Mouse (Mus musculus): Measurements from ENCODE around the gene Zbed3.
"Not testable (repeated sequence)": the region's sequence is repeated elsewhere in the genome, so short reads cannot be mapped to it uniquely, and the experiment has no call there.

Gene Zbed3

DNA sequence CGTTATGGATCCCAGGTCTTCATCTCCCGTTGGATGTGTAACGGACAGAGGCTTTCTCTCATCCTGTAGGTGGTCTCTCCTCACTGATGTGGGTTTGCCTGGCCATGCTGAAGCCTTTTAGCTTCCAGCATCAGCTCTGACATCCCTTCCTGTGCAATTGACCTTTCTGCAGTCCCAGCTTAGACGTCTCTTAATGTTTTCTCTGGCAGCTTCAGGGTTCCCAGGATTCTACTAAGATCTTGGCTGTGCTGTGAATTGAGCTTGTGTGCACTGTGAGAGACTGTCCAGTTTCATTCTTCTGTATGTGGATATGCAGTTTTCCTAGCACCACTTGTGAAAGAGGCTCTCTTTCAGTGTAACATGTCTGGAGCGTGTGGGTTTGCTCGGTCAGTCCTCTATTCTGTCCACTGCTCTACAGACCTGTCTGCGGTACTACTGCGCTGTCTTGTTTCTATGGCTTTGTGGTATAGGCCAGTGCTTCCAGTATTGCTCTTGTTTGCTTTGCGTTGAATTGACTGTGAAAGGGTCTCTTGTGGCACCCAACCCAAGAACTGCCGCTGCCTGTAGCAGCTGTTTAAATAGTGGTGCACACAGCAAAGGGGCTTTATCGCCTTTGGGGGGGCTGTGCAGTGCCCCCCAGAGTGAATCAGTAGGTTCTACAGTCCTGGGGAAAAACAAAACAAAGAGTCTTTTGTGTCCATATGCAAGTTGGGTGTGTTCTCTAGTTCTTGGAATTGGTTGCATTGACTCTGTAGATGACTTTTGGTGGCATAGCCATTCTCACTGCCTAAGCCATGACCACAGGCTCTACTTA lies 8.9 kb downstream of the Zbed3 start:
- DNase-seq, result no peak

DNA sequence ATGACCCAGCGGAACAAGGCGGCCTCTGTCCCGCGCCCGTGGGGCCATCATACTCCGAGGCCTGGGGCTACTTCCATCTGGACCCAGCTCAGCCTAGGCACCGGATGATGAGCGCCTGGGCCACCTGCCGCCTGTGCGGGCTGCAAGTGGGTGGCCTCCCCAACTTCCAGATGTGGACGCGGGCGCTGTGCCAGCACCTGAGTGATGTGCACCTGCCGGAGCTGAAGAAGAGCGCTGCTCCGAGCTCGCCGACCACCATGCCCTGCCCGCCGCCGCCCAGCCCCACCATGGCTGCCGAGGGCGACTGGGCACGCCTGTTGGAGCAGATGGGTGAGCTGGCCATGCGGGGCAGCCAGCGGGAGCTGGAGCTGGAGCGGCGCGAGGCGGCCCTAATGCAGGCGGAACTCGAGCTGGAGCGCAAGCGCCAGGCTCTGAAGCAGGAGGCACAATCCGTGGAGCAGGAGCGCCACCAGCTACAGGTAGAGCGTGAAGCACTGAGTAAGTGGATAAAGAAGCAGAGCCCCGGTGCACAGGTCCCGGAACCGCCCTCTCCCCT lies 12.8 kb downstream of the Zbed3 start:
- DNase-seq, result no peak

DNA sequence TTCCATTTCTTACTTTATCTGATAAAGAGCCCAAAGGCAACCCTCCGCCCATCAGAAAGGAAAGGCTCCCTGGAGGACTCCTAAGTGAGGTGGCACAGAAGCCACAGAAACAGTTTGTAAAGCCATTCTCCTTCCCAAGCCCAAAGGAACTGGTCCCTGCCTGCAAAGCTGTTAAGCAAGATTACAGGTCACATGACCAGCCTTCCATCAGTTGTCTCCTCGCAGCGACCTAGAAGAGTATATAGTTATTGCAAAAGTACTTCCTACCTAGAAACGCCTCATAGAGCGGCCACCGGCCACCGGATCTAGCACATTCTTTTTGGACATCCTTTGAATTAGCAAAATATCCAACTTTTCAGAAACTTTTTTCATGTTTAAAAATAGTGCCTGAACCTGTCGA lies 20.1 kb downstream of the Zbed3 start:
- no peak for DNase-seq

DNA sequence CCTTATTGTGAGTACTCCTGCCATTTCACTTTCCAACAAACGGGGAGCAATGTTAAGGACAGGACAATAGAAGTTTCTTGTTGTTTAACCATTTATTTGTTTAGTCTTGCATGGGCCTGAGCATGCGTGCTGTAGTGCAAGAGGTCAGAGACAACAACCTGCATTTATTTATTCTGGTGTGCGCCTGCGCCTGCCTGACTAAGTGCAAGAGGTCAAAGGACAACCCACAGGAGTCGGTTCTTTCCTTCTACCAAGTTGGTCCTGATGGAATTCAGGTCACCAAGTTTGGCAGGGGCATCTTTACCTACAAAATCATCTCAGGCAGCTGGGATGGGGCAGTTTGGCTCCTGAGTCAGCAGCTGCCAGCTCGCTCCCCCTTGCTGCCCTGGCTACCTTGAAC lies 22.5 kb downstream of the Zbed3 start:
- no peak for DNase-seq

DNA sequence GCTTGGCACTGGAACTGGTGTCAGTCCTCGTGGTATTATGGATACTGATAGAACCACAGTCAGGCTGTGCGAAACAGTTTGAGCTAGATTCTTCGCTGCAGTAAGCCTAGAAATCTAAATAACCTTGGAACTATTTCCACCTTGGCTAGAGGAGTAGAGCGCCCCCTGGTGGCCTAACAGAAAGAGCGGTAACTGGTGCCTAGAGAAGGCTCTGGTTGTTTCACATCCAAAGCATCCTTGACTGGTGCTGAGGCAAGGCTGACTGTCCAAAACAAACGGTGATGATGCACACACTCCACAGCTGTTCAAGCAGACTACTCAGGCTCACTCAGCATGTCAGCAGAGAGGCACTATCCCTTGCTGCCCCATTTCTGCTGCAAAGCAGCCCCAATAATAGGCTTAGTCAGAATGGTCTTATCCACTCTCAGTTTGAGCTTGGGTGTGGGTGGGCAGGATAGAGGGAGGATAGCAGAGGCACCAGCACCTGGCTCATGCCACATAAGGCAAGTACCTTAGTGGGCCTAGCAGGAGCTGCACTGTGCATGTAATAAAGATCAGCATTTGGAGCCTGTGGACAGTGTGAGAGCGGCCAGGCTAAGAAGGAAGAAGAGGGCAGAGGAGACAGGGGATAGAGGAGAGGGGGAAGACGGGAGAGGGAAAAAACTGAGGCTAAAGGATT lies 23.7 kb downstream of the Zbed3 start:
- peak; percentile 79 for DNase-seq

DNA sequence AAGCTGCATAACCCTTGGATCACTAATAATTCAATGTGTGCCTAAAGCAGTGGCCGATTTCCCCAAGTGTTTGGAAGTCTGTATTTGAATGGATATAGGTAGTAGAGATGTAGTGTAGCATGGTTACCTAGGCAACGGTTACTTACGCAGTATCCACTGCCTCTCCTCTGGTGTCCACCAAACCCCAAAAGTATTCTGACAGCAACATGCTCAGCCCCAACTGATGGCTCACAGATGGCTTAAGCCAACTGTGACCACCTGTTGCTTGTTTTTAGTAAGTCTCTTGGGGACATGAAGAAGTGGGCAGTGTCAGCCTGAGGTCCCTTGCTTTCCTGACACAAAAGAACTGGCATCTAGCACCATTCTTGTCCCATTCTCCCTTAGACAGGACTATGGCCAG lies 25.1 kb downstream of the Zbed3 start:
- no peak for DNase-seq

DNA sequence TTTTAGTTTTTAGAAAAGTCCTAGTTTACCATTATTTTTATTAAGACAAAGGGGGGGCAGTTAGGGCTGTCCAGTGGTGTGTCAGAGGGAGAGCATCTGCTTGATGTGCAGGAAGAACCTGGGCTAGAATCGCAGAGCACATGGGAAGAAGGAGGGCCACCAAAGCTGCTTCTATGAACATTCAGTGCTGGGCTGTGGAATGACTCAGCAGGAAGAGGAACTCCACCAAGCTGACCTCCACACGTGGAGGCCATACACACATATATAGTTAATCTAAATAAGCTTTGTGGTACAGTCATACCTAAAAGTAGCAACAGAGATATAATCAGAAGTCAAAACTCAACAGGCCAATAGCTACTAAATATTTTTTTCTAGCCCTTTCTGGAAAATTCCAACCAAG lies 34.8 kb downstream of the Zbed3 start:
- no peak for DNase-seq

DNA sequence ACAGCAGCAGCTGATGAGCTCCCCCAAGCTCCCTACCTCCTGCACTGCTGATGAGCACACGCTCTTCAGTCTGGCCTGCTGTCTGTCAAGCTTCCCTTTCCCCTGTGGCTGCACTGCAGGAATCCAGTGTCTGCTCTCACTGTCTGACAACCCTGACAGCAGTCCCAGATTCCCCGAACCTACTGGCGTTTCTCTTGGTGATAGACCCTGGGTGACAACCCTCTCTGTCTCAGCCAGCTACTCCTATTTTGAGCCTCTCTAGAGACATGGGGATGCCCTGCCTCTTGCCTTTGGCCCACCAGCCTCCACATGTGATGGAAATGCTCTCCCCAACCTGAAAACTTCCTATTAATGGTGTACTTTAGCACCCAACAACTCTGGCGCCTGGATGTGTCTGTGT lies 40.0 kb downstream of the Zbed3 start:
- peak; percentile 6 for DNase-seq

DNA sequence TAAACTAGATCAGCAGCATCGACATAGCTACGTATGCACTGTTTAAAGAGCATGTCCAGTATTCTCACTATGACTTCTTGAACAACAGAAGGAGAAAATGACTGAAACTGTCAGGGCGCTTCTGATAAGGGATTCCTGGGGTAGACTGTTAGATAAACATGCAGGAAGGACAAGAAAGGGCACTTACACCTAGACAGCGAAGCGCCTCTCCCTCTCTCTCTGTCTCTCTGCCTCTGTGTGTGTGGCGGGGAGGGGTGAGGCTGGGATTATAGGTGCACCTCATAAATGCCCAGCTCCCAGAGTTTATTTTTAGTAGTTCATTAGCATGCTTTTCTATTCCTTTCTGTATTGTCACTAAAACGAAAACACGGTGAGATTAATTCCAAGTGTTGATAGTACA lies 42.9 kb downstream of the Zbed3 start:
- no peak for DNase-seq

DNA sequence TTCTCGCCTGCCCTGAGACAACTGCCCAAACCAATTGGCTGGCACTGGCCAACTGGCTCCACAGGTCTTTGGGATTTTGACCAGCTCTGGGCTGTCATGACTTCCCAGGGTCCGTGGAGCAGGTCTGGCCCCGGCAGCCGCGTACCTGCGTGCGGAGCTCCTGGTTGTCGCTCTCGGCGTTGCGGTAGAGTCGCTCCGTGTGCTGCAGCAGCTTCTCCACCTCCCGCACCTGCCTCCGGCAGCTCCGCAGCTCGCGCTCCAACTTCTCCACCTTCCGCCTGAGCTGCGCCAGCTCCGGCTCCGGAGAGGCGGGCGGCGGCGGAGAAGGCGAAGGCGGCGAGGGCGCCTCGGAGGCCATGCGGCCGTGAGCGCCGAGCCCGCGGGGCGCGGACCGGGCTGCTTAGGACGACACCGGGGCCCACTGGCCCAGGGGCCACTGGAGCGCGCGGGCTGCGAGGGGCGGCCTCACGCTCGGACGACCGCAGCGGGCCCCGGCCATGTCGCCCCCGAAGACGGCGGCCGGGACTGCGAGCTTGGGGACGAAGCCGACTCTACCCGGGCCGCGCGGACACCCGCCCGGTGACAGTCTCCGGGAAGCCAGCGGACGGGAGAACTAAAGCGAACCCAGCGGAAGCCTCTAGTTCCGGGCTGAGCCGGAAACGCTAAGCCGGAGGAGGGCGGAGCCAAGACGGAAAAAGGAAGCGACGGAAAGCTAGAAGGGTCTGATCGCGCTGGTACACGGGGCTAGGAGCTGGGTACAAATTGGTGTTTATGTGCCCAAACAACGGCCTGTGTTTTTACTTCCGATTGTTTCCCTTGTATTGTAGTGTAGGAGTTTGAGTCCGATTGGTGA lies 51.5 kb downstream of the Zbed3 start, which contains the start of gene Aggf1:
Gene Aggf1, minus strand, starts transcription at position 652 of the 853 bp plus-strand sequence.
- peak; percentile 96 for DNase-seq

DNA sequence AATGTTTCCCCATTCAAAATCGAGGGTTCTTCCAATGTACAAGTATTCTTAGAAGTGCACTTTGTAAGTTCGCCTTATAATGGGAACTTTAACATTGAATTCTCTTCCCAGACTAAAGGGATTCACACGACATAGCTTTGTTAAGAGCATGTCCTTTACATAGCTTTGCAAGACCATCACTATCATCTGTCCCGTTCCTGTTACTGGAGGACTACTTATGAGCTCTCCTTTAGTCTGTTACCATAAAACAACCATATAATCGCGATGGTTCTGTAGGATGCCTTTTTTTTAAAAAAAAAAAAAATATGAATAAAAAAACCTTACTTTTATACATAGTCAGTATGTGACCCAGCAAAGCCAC lies 52.1 kb downstream of the Zbed3 start:
- DNase-seq, result no peak

DNA sequence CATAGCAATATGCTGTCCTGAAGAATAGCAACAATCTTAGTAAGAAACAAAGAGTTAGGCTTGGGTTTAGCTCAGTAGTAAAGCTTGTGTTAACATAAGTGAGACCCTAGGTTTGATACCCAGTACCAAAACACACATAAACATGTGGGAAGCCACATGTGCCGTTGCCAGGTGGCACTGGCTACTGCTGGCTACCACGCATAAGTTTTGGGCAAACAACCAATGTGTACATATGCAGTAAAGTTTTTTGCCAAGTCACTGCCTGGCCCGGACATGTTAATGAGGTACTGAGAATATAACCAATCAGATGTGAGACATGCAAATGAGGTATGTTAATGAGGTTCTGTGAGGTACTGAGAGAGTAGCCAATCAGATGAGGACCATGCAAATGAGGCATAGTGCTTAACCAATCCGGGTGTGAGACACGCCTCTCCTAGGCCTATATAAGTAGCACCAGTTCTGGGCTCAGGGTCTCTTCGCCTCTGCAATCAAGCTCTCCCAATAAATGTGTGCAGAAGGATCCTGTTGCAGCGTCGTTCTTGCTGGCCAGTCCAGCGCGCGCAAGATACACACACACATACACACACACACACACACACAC lies 53.4 kb downstream of the Zbed3 start:
- not testable (repeated sequence) for DNase-seq

DNA sequence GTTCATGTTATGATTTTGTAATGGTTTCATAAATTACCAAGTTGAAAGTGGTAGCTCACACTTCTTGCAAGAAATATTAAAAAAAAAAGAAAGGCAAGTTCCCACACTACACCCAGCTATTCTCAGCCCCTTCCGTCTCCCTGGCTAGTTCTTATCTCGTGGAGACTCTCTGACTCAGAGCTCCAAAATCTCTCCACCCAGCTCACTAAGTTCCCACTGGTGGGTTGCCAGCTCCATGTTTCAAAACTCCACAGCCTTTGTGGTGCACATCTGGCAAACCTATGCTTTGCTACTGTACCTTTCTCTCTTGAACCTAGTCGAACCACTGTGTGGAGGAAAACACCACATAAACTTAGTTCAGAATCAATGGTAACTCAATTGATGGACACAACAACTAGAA lies 55.3 kb downstream of the Zbed3 start:
- no peak for DNase-seq

DNA sequence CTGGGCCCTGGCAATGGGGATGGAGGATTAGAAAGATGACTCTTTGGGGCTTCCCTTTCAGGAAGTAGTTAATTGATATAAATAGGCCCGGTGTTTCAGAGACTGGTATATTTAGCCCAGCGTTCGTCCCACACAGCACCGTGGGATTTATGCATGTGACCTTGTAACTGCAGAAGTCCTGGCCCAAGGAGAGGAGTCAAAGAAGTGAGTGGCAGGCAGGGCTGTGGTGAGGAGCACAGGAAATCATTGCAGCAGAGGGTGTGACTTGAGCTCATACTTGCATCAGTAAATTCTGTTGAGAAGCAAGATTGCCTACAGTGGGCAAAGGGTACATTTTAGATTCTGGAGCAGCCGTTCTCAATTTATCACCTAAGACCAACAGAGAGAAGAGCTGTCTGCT lies 59.0 kb downstream of the Zbed3 start:
- DNase-seq, result no peak
